Mouse (Mus musculus) ES-E14 (cell line): ENCODE data around the gene Arhgap17.

Experiments used
- CHD2 ChIP-seq: IDR thresholded peaks from 2 replicates; pipeline ENCODE4 v1.6.1; 2014; ENCODE audit warnings: mild to moderate bottlenecking, low read depth, low read length, inconsistent platforms
- HCFC1 ChIP-seq: IDR thresholded peaks from 2 replicates; pipeline ENCODE4 v1.6.1; 2012; ENCODE audit warnings: low read length, inconsistent platforms, borderline replicate concordance; ENCODE audit not compliant: insufficient read depth
- ZNF384 ChIP-seq: IDR thresholded peaks from 2 replicates; pipeline ENCODE4 v1.6.1; 2012; ENCODE audit warnings: low read depth, low read length, inconsistent platforms

- no peak for TF ChIP-seq CHD2
- no peak for TF ChIP-seq HCFC1
- no peak for TF ChIP-seq ZNF384
These were observed 115.3 kb downstream of the Arhgap17 start for GRCm38 (mm10) chr7:123254196-123254970.
